Mouse (Mus musculus): ENCODE data around the gene Slc48a1. TPM values are rescaled to one million over a fixed set of nuclear protein-coding genes. Genes with fewer than 3 reads are reported as not detected.

The Slc48a1 gene
- total and polyA plus RNA-seq, 2 experiments from 2014 or later, result 78.8 to 152 TPM

DNA sequence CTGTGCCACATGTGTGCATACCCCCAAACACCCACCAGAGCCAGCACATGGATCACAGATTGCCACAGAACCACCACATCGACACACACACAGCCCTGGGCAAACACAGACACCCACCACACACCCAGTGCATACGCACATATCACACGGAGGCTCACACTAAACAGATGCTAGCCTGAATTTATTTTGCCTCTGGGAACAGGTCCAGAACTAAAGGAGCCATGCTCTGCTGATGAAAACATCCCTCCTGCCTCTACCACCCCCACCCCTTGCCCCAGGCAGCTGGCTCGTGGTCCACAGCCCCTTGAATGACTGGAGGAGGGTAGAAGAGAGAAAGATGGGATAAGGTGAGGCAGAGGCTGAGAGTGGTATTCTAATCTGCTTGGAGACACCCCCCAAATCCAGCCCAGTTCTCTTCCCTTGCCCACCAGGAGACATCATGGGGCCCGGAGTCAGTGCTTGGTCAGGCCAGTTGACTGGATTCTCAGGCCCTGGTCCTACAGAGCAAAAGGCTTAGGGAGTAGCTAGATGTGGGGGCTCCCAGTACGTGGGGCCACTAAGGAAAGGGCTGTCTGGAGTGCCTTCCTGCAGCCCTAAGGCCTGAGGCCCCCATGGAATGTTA, 50.0 kb downstream of the Slc48a1 start:
- H3K27me3 ChIP-seq (ENCODE audit: insufficient read depth, low read length), result no peaks in the 10 kb centered on the region
- no peaks in the 10 kb centered on the region for H3K36me3 ChIP-seq (ENCODE audit: insufficient read depth, low read length)
- H3K4me1 ChIP-seq (ENCODE audit: insufficient read depth, low read length), result peaks cover 34% of the 10 kb centered on the region
- 0 out of 2 replicates have a peak overlapping the region, but pooled peaks have one; percentile 12 for H3K27ac ChIP-seq (ENCODE audit: low read depth, low read length)
- H3K9me3 ChIP-seq (ENCODE audit: low read length), result no peaks in the 10 kb centered on the region
- TF ChIP-seq CTCF (IDR thresholded peaks at IDR 0.05), result no peak
- H3K9ac ChIP-seq (replicated peaks; ENCODE audit: low read length, poor library complexity, severe bottlenecking), result 0 out of 2 replicates have a peak overlapping the region, but pooled peaks have one; percentile 39
- ATAC-seq (ENCODE audit: low FRiP score), result no peak
- 35% methylated on average over 6 of the region's 6 CpGs for WGBS
- no peak for DNase-seq (ENCODE audit: low spot score)
- peak overlapping the region; percentile 88 for H3K4me2 ChIP-seq (ENCODE audit: low read depth, low read length, poor library complexity, severe bottlenecking)
- no peak overlapping the region for H3K4me3 ChIP-seq (ENCODE audit: low read depth, low read length)

DNA sequence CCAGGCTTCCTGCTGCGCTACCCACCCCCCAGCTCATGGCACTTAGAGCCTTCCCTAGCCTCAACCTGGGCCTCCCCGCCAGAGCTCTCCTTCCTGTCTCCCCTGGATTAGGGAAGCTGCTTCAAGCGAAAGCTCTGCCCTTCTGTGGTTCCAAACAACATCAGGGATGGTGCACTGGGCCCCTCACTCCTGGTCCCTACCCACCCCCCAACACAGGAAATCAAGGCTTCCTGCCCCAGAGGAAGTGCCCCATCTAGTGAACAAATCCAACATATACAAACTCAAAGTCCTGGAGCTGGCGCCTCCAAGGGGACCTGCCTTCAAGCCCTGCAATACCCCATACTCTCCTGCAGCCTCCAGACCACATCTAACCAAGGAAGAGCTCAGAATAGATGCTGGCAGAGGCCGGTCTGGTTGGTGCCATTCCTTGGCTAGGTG, 50.6 kb downstream of the Slc48a1 start:
- DNase-seq (ENCODE audit: low spot score) (no peak), ATAC-seq (ENCODE audit: low FRiP score) (no peak)
- WGBS, result 67% methylated on average over 5 of the region's 5 CpGs
- H3K27ac ChIP-seq (ENCODE audit: low read depth, low read length), result no peak overlapping the region
- peaks cover 34% of the 10 kb centered on the region for H3K4me1 ChIP-seq (ENCODE audit: insufficient read depth, low read length)
- H3K4me3 ChIP-seq (ENCODE audit: low read depth, low read length), result no peak overlapping the region
- peak; percentile 34 for TF ChIP-seq CTCF (IDR thresholded peaks at IDR 0.05)
- H3K9me3 ChIP-seq (ENCODE audit: low read length), result no peaks in the 10 kb centered on the region
- no peaks in the 10 kb centered on the region for H3K36me3 ChIP-seq (ENCODE audit: insufficient read depth, low read length)
- no peaks in the 10 kb centered on the region for H3K27me3 ChIP-seq (ENCODE audit: insufficient read depth, low read length)
- no peak overlapping the region for H3K9ac ChIP-seq (replicated peaks; ENCODE audit: low read length, poor library complexity, severe bottlenecking)
- H3K4me2 ChIP-seq (ENCODE audit: low read depth, low read length, poor library complexity, severe bottlenecking), result peak overlapping the region; percentile 88; the same call in 1 of the 2 replicates

DNA sequence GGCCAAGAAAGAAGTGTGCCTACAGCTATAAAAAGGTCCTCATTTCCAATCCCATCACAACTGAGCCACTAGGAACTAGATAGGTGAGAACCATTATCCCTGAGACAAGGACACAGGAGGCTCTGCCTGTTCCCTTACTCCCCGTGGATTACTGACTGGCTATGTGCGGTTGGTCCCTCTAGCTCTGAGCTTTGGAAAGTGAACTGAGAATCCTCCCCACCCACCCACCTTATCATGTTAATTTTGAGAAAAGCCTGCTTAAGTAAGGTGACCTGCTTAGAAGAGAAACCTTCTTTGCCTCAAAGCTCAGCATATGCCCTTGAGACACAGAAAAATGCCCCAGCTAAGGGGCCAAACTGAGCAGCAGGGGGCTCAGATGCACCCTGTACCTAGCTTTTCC, 51.1 kb downstream of the Slc48a1 start:
- 59% methylated on average over 2 of the region's 2 CpGs for WGBS
- Histone ChIP-seq H3K27me3 (ENCODE audit: insufficient read depth, low read length) (no peaks in the 10 kb centered on the region), H3K9ac (replicated peaks; ENCODE audit: low read length, poor library complexity, severe bottlenecking) (no peak overlapping the region), H3K4me3 (ENCODE audit: low read depth, low read length) (no peak overlapping the region), H3K9me3 (ENCODE audit: low read length) (no peaks in the 10 kb centered on the region), H3K4me1 (ENCODE audit: insufficient read depth, low read length) (peaks cover 34% of the 10 kb centered on the region), H3K36me3 (ENCODE audit: insufficient read depth, low read length) (no peaks in the 10 kb centered on the region), H3K4me2 (ENCODE audit: low read depth, low read length, poor library complexity, severe bottlenecking) (peak overlapping the region; percentile 88), H3K27ac (ENCODE audit: low read depth, low read length) (no peak overlapping the region)
- TF ChIP-seq CTCF (IDR thresholded peaks at IDR 0.05), result no peak
- no peak for DNase-seq (ENCODE audit: low spot score)
- no peak for ATAC-seq (ENCODE audit: low FRiP score)

DNA sequence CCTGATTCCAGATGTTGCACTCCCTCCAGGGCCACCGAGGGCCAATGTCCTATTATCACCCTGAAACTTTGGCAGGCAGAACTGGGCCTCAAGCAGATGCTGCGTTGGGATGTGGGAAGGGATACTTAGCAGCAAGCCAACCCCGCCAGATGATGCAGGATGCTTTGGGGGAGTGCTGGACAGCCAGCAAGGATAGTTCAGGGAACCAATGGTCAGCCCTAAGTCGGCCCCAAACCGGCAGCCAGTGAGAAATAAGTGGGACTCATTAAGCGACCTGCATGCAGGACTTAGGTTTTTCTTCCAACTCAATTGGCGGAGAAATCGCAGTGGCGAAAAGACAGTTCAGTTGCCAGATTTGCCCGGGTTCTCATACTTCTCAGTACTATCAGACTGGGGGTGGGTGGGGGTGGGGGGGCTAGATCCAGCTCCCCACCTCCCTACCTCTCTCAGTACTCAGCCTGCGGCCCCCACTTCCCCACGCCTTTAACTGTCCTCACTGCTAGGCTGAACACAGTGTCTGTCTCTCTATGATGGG, 52.0 kb downstream of the Slc48a1 start:
- no peak for DNase-seq (ENCODE audit: low spot score)
- peaks cover 34% of the 10 kb centered on the region for H3K4me1 ChIP-seq (ENCODE audit: insufficient read depth, low read length)
- H3K4me3 ChIP-seq (ENCODE audit: low read depth, low read length), result peak overlapping the region; percentile 85
- peak overlapping the region; percentile 88 for H3K4me2 ChIP-seq (ENCODE audit: low read depth, low read length, poor library complexity, severe bottlenecking)
- H3K27me3 ChIP-seq (ENCODE audit: insufficient read depth, low read length), result no peaks in the 10 kb centered on the region
- no peak for ATAC-seq (ENCODE audit: low FRiP score)
- no peak for TF ChIP-seq CTCF (IDR thresholded peaks at IDR 0.05)
- H3K9me3 ChIP-seq (ENCODE audit: low read length), result no peaks in the 10 kb centered on the region
- 14% methylated on average over 12 of the region's 12 CpGs for WGBS
- peak overlapping the region; percentile 99 for H3K9ac ChIP-seq (replicated peaks; ENCODE audit: low read length, poor library complexity, severe bottlenecking)
- peak overlapping the region; percentile 97 for H3K27ac ChIP-seq (ENCODE audit: low read depth, low read length)
- no peaks in the 10 kb centered on the region for H3K36me3 ChIP-seq (ENCODE audit: insufficient read depth, low read length)

DNA sequence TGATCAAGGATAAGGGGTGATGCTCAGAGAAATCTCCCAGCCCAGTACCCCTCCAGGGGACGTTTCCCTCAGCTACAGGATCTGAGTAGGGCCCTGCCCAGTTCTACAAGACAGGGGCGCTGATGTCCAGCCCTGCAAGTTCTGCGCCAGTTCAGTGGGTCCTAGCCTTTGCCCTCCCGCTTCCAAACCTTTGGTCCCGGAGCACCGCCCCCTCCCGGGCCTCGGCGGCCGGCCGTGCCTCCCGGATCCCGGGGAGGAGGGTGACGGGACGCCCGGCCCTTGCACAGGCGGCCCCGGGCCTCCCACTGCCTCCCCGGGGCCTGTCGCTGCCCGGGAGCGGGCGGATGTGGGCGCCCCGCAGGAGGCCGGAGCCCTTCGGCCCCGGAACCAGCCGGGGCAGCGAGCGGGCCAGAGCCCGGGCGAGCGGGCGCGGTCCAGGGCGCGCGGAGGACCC, 52.5 kb downstream of the Slc48a1 start:
- no peaks in the 10 kb centered on the region for H3K36me3 ChIP-seq (ENCODE audit: insufficient read depth, low read length)
- DNase-seq (ENCODE audit: low spot score) (peak; percentile 35), ATAC-seq (ENCODE audit: low FRiP score) (peak; percentile 34)
- H3K27ac ChIP-seq (ENCODE audit: low read depth, low read length), result peak overlapping the region; percentile 97
- peaks cover 29% of the 10 kb centered on the region for H3K4me1 ChIP-seq (ENCODE audit: insufficient read depth, low read length)
- peak; percentile 31 for TF ChIP-seq CTCF (IDR thresholded peaks at IDR 0.05)
- H3K27me3 ChIP-seq (ENCODE audit: insufficient read depth, low read length), result no peaks in the 10 kb centered on the region
- 0% methylated on average over 23 of the region's 39 CpGs for WGBS
- H3K9ac ChIP-seq (replicated peaks; ENCODE audit: low read length, poor library complexity, severe bottlenecking), result peak overlapping the region; percentile 99
- no peaks in the 10 kb centered on the region for H3K9me3 ChIP-seq (ENCODE audit: low read length)
- H3K4me3 ChIP-seq (ENCODE audit: low read depth, low read length), result peak overlapping the region; percentile 85
- peak overlapping the region; percentile 88 for H3K4me2 ChIP-seq (ENCODE audit: low read depth, low read length, poor library complexity, severe bottlenecking)
